Mouse (Mus musculus) activated CD4-positive, CD25-positive, alpha-beta regulatory T cell, adult 4 months (primary cell): ENCODE measurements around the gene Mrps15. TPM values are rescaled to one million over a fixed set of nuclear protein-coding genes. Genes with fewer than 3 reads are reported as not detected.
"Not testable (repeated sequence)": the region's sequence is repeated elsewhere in the genome, so short reads cannot be mapped to it uniquely, and the experiment has no call there.

ENCODE experiments used
- ATAC-seq: one replicate; pipeline ENCODE4 v1.8.0; 2017
- polyA plus RNA-seq, 2 experiments: library from polyadenylated mRNA; unstranded; fragments of 100-300 nt; shearing (Covaris generic); gene quantifications; one replicate each; pipeline ENCODE4 v1.2.1; 2017

Gene Mrps15
- polyA plus RNA-seq, 2 experiments from 2014 or later, result 63.7 to 77.4 TPM

DNA sequence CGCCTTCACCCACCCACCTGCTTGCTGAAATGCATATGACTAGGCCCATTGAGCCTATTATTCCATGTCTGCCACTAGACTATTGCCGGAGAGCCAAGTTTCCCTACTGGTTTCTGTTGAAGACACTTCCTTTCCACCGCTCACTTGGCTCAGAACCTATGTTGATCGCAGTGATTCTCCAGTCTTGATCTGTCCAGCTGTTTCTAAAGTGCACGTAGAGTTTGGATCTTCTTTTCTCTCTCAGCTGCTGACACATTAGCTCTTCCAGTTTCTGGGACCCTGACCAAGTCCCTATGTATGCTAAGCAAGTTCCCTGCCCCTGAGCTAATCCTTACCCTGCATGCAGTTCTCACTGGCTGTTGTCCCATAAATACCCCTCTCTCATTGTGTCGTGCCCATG lies 31.1 kb downstream of the Mrps15 start:
- ATAC-seq, result no peak

DNA sequence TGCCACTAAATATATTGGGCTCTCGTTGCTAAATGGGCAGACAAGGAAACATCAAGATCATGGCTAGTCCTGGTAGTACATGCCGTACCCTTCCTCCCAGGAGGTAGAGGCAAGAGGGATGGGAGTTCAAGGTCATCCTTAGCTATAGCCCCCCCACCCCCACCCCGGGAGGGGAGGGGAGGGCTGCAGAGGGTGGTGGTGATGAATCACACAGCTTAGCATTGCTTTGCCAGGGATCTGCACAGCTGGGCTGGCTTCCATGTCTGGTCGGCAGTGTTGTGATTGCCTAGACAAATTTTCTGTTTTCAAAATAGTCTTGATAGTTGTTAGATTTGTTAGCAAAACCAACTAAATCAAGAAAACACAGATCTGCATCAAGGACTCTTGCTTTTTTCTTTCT lies 32.5 kb downstream of the Mrps15 start:
- no peak for ATAC-seq

DNA sequence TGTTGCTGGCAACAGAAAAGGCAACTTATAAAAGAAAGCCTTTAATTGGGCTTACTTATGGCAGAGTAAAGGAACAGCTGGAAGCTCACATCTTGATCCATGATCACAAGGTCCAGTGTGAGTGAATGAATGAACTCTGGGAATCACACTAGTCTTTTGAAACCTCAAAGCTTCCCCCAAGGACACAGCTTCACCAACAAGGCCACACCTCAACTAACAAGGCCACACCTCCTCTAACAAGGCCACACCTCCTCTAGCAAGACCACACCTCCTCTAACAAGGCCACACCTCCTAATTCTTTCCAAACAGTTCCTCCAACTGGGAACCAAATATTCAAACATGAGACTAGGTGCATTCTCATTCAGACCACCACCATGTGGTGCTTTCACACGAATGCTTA lies 34.9 kb downstream of the Mrps15 start:
- no peak for ATAC-seq

DNA sequence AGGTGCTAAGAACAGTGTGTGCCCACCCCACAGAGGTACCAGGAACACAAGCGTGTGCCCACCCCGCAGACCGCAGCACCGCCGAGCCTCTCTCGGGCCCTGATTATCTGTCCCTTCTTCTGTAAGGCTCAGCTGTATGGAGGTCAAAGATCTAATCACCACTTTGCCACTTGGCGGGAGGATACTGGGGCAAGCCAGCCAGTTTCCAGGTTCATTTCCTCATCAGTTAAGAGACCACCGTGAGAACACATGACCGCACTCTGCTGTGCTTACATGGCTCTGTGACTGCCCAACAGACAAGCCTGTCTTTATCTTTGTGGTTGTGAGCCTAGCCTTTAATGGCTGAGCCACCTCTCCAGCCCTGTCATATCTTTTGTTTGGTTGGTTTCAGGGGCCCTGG lies 36.3 kb downstream of the Mrps15 start:
- no peak for ATAC-seq

DNA sequence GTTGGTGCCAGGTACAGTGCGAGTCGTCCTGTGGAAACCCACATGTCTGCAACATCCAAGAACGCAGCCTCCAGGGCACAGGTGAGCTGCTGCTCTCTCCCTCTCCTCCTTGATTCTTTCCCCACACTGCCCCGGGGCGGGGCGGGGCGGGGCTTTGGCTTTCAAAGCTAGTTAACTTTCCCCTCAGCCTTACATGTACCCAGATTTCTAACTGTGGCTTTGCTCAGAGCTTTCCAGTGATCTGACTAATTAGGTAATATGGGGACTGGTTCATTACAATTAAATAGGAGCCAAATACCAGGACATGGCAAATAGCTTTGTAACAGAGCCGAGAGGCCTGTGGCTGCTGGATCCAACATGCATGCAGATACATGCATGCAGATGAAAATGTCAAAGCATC lies 37.7 kb downstream of the Mrps15 start:
- no peak for ATAC-seq

DNA sequence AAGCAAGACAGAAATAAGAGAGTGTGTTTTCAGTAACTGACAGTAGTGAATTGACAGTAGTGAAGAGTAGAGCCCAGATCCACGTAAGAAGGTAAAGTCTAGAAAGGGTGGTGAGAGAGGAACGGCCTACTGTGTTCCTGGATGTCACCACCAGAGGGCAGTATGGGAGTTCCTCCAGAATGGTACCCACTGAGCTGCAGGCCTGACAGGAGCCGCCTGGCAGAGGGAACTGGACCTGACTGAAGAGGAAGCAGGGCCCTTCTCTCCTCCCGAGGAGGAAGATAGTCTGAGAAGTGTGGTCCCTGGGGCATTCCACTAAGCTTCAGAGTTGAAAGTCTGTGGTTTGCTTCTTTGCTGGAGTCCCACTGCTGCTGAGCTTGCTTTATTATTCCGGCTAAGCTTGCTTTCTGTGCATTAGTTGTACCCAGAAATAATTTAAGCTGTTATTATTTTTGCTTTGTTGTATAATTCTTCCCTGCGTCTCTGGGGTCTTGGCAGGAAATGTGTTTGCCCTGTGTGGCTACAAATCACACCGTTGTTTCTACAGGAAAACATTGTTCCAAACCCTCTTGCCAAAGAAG lies 39.4 kb downstream of the Mrps15 start:
- peak; percentile 88 for ATAC-seq

DNA sequence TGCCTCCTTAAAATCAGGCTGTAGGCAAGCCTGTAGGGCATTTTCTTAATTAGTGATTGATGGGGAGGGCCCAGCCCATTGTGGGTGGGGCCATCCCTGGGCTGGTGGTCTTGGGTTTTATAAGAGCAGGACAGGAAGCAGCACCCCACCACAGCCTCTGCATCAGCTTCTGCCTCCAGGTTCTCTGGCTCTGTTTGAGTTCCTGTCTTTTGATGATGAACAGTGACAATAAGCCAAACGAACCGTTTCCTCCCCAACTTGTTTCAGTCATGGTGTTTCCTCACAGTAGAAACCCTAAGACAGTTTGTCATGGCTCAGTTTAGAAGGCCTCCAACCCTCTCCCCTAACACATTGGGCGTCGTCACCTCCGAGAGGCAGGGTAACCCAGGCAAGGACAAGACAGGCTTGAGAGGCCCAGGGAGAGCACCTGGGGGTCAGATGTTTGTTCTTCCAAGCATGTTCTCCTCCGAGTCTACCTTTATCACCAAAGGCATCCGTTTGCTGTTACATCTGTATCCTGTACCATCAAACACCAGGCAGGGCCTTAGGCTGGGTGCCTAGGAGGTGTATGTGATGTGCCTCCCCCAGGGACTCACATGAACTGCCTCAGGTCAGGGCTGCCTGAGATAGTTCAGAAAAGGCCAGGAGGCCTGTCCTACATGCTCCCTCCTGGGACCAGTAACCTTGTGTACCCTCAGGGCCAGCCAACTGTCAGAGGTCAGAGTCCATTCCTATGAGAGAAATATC lies 43.5 kb downstream of the Mrps15 start:
- ATAC-seq, result peak; percentile 40

DNA sequence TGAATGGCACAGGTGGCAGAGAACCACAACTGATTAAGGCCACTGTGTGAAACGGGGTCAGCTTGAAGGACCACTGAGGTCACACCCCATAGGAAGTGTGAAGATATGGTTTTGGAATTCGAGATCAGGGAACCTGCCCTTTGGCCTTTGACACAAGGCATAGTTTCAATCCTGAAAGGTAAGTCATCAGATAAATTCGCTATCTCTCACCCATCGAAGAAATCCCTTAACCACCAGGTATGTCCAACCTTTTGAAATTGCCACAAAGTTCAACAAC lies 44.1 kb downstream of the Mrps15 start:
- no peak for ATAC-seq

DNA sequence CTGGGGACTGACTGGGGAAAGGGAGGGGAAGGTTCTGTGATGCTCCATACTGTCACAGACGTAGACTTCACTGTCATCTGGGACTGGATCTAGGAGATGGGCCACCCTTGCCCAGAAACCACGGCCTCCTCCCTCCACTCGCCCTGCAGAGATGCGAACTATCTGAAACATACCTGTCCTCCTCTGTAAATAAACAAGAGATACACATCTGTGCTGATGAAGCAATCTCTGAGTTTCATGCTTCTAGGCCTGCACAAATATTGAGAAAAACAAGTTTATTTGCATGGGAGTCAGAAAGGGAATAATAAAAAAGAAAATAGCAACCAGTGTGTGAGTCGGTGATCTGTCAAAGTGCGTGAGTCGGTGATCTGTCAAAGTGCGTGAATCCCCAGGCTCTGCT lies 45.1 kb downstream of the Mrps15 start:
- ATAC-seq, result no peak

DNA sequence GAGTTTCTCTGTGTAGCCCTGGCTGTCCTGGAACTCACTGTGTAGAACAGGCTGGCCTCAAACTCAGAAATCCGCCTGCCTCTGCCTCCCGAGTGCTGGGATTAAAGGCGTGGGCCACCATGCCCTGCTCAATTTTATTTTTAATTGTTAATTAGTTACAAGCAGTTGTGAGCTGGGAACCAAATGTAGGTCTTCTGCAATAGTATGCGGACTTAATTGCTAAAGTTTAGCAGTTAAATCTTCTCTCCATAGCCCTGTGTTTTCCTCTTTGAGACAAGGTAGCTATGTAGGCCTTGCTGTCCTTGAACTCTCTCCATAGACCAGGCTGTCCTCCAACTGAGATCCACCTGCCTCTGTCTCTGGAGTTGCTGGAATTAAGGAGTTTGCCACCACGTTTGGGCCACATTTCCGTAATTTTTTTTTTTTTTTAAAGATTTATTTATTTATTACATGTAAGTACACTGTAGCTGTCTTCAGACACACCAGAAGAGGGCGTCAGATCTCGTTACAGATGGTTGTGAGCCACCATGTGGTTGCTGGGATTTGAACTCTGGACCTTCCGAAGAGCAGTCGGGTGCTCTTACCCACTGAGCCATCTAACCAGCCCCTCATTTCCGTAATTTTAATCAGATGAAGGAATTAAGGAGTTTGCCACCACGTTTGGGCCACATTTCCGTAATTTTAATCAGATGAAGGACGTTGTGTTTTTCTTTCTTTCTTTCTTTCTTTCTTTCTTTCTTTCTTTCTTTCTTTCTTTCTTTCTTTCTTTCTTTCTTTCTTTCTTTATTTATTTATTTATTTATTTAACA lies 49.1 kb downstream of the Mrps15 start:
- not testable (repeated sequence) for ATAC-seq

DNA sequence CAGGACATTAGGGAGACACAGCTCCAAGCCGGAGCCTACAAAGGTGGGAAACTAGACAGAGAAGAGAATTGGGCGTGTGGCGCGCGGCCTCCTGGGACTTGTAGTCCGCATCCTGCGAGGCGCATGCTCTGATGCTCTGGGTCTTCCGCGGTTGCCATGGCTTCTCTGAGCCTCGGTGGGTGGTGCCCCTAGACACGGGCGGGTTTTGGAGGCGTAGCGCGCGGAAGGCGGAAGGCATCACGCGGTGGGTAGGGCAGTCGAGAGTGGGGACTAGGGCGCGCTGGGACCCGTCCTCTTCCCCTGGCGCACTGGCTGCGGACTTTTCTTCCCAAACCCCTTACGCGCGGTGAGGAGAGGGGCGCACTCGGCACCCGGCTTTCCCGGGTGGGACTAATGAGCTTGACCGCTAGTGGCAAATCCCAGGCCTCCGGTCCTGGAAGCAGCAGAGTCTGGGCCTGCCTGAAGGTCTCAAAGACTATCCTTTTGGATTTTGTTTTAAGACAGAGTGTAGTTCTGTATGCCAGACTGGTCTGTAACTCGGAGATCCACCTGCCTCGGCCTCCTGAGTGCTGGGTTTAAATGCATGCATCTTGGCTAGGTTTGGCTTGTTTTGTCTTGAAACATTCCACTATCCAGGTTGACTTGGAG lies 49.9 kb downstream of the Mrps15 start, which contains the start of gene Lsm10:
Lsm10 (plus strand) TSS at position 160 of the 648 bp plus-strand sequence.
- ATAC-seq, result peak; percentile 100

DNA sequence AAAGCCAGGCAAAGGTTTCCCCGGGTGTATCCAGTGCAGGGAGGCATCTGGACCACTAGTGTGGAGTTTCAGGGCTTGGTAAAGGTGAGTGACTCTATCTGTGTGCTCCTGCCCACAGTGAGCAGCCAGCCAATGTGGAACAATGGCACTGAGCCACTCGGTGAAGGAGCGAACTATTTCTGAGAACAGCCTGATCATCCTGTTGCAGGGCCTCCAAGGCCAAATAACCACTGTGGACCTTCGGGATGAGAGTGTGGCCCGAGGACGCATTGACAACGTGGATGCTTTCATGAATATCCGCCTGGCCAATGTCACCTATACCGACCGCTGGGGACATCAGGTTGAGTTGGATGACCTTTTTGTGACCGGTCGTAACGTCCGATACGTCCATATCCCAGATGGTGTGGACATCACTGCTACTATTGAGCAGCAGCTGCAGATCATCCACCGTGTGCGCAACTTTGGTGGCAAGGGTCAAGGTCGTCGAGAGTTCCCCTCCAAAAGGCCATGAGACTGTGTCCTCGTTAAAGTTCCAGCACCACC lies 51.1 kb downstream of the Mrps15 start:
- ATAC-seq, result no peak

DNA sequence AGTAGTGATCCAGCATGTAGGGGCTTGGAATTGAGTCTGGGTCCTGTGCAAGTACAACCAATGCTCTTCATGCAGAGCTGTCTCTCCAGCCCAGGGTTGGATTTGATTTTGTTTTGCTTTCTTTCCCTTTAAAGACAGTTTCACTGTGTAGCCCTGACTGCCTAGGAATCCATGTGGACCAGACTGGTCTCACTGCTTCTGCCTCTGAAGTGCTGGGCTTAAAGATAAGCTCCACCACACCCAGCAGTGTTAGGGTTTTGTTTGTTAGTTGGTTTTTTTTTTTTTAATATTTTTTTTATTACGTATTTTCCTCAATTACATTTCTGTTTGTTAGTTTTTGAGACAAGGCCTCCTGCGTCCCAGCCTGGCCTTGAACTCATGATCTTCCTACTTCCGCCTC lies 52.6 kb downstream of the Mrps15 start:
- ATAC-seq, result no peak

DNA sequence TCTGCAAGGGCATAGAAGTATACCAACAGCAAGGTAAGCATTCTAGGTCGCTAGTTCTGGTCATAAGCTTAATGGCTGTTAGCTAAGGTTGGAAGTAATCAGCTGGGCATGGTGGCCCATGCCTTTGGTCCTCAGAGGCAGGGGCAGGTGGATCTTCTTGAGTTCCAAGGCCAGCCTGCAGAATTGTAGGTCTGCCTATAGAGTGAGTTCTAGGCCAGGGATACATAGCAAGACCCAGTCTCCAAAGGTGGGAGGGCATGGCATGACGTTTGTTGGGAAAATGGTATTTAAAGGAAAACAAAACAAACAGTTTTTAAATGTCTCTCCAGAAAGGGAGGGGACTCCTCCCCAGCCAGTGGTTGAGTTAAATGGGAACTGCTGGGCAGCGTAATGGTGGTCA lies 54.0 kb downstream of the Mrps15 start:
- no peak for ATAC-seq

DNA sequence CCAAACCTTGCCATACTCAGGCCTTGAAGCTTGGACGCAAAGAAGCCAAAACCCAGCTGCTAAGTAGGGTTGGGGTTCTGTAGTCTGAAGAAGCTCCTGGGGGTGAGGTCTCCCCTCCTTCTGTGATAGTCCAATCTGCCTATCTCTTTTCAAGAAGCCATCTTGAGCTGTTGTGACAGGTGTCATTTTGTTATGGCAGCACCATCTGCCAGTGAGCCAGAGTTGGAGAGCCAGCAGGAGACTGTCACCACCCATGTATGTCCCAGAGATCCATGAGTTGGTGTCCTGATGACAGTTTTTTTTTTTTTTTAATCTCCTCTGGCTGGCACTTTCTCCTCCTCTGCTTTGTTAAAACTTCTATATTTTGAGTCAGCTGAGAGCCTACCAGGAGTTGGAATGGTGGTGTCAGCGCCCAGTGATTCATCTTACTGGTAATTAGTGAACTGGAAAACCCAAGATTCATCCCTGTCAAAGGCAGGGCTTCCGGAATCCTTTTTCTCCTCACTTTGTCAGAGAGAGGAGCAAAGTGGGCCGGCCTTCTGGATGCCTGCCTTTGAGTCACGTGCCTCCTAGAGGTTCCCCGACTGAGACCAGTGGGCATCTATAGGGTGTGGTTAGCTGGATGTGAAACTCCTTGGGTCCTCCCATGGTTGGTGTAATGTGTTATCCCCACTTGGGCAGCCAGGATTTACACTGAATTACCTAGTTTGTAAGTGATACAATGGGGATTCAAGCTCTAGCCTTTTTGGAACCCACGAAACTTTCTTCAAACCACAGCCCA lies 55.5 kb downstream of the Mrps15 start:
- no peak for ATAC-seq

DNA sequence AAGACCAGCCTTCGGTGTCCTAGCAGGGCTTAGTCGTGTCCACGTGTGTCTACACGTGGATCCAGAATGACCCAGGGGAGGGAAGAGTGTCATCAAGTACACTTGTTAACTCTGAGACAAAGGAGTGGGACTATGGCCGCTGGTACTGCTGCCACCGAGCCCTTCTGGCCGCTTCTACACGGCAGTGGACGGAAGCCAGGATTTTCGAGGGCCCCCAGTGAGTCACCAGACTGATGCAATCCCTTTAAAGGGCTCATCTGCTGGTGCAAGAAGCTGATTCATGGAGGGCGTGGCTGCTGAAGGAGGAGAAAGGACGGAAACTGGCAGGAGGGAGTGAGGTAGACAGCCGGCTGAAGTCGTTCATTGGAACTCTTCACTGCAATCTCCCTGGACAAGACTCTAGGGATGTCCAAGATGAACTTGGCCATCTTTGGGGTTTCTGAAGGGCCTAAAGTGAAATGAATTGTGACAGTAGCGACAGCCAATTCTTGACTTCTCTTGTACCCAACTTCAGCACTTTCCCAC lies 56.4 kb downstream of the Mrps15 start:
- ATAC-seq, result peak; percentile 65

DNA sequence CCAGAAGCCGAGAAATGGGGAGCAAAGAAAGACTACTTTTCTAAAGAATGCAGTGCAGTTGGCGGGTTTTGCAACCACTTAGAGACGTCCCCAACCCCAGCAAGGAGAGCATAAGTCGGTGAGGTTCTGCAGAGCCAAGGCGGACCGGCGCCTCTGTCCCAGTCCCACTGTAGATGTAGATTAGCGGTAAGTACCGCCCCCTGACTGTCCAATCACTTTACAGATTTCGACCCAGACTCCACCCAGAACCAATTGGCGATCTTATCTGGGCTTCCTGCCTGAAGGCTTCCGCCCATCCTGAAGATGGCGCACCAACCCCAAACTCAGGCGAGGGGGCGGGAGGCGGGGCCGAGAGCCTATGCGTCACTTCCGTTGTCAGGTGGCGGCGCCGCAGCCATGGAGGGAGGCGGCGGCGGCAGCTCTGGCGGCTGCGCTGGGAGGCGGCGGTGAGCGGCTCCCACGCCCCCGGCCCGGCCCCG lies 56.9 kb downstream of the Mrps15 start, which contains the start of gene Stk40:
Stk40 (plus strand) TSS at position 368 of the 479 bp plus-strand sequence.
- ATAC-seq, result peak; percentile 94

DNA sequence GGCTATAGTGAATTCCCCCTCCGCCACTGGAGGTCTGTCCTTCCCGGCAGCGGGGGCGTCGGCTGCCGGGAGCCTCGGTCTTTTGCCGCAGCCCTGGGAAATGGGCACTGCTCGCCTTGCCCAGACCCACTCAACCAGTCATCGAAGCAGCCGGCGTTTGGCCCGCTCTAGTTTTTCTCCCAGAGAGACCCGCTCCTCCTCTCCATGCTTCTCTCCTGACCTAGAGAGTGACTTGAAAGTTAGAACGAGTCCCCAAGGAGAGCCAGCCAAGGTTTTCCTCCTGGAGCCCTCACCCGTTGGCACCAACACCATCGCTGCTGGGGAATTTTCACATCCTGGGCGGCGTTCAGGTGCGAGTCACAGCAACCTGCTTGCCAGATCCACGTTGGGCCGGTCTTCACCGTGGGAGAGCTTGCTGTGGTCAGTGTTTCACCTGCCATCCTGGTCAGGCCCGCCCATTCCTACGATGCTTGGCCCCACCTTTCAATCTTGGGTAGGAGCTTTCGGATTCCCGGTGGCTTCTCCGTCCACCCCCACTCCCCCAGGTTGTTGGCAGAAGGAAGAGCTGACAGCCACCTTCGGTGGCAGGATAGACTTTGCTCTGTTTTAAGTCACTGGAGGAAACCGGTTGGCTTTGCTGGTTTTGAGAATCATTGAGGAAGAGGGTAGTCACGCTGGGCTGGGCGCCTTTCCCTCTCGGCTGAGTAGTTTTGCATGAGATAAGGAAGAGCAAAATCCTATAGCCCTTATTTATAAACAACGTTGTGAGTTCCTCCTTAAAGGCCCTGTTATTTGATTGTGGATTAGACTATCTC lies 57.7 kb downstream of the Mrps15 start:
- ATAC-seq, result no peak
